Mouse (Mus musculus): Measurements from ENCODE around the gene Phf13. TPM values are rescaled to one million over a fixed set of nuclear protein-coding genes. Genes with fewer than 3 reads are reported as not detected.

The Phf13 gene
- polyA plus RNA-seq, 1 experiment from 2014 or later, result 30.1 TPM

- Histone ChIP-seq H3K36me3 (ENCODE audit: control insufficient read depth, insufficient read depth, low read length) (peaks cover 63% of the 10 kb centered on the region), H3K4me3 (ENCODE audit: low read length) (no peak overlapping the region), H3K9ac (ENCODE audit: low read depth, low read length) (no peak overlapping the region), H3K4me1 (ENCODE audit: control insufficient read depth, insufficient read depth, low read length) (peaks cover 14% of the 10 kb centered on the region; the same call in 1 of the 2 replicates), H3K27me3 (ENCODE audit: control insufficient read depth, insufficient read depth, low read length) (no peaks in the 10 kb centered on the region), H3K9me3 (ENCODE audit: control insufficient read depth, low read length) (no peaks in the 10 kb centered on the region), H3K27ac (ENCODE audit: low read depth, low read length) (no peak overlapping the region), H3K4me2 (replicated peaks; ENCODE audit: low read depth, low read length) (no peak overlapping the region)
- ATAC-seq (ENCODE audit: low FRiP score, low TSS enrichment), result no peak
- 68% methylated on average over 10 of the region's 10 CpGs for WGBS
Measured at GRCm38 (mm10) chr4:151972221-151972967, 23.7 kb downstream of the Phf13 start.

GRCm38 (mm10) chr4:151968204-151968921, 27.7 kb downstream of the Phf13 start:
- no peaks in the 10 kb centered on the region for H3K9me3 ChIP-seq (ENCODE audit: control insufficient read depth, low read length)
- no peaks in the 10 kb centered on the region for H3K27me3 ChIP-seq (ENCODE audit: control insufficient read depth, insufficient read depth, low read length)
- no peak overlapping the region for H3K9ac ChIP-seq (ENCODE audit: low read depth, low read length)
- WGBS, result 52% methylated on average over 26 of the region's 26 CpGs
- H3K4me1 ChIP-seq (ENCODE audit: control insufficient read depth, insufficient read depth, low read length), result peaks cover 14% of the 10 kb centered on the region; the same call in 1 of the 2 replicates
- H3K27ac ChIP-seq (ENCODE audit: low read depth, low read length), result peak overlapping the region; percentile 77
- peak; percentile 61; the same call in 1 of the 2 replicates for ATAC-seq (ENCODE audit: low FRiP score, low TSS enrichment)
- no peak overlapping the region for H3K4me2 ChIP-seq (replicated peaks; ENCODE audit: low read depth, low read length)
- no peak overlapping the region for H3K4me3 ChIP-seq (ENCODE audit: low read length)
- peaks cover 46% of the 10 kb centered on the region for H3K36me3 ChIP-seq (ENCODE audit: control insufficient read depth, insufficient read depth, low read length)

- no peak overlapping the region for H3K9ac ChIP-seq (ENCODE audit: low read depth, low read length)
- no peak overlapping the region for H3K4me3 ChIP-seq (ENCODE audit: low read length)
- H3K4me2 ChIP-seq (replicated peaks; ENCODE audit: low read depth, low read length), result no peak overlapping the region
- H3K27ac ChIP-seq (ENCODE audit: low read depth, low read length), result no peak overlapping the region
- no peaks in the 10 kb centered on the region for H3K9me3 ChIP-seq (ENCODE audit: control insufficient read depth, low read length)
- no peak for ATAC-seq (ENCODE audit: low FRiP score, low TSS enrichment)
- no peaks in the 10 kb centered on the region for H3K4me1 ChIP-seq (ENCODE audit: control insufficient read depth, insufficient read depth, low read length)
- 73% methylated on average over 3 of the region's 3 CpGs for whole genome bisulfite sequencing
- H3K36me3 ChIP-seq (ENCODE audit: control insufficient read depth, insufficient read depth, low read length), result peaks cover 54% of the 10 kb centered on the region
- no peaks in the 10 kb centered on the region for H3K27me3 ChIP-seq (ENCODE audit: control insufficient read depth, insufficient read depth, low read length)
Measured at GRCm38 (mm10) chr4:151962817-151963216, 33.2 kb downstream of the Phf13 start.

- 74% methylated on average over 3 of the region's 3 CpGs for WGBS
- Histone ChIP-seq H3K9ac (ENCODE audit: low read depth, low read length) (no peak overlapping the region), H3K9me3 (ENCODE audit: control insufficient read depth, low read length) (no peaks in the 10 kb centered on the region), H3K4me3 (ENCODE audit: low read length) (no peak overlapping the region), H3K27me3 (ENCODE audit: control insufficient read depth, insufficient read depth, low read length) (no peaks in the 10 kb centered on the region), H3K4me2 (replicated peaks; ENCODE audit: low read depth, low read length) (no peak overlapping the region), H3K27ac (ENCODE audit: low read depth, low read length) (no peak overlapping the region), H3K4me1 (ENCODE audit: control insufficient read depth, insufficient read depth, low read length) (no peaks in the 10 kb centered on the region), H3K36me3 (ENCODE audit: control insufficient read depth, insufficient read depth, low read length) (peaks cover 73% of the 10 kb centered on the region)
- ATAC-seq (ENCODE audit: low FRiP score, low TSS enrichment), result 0 out of 2 replicates have a peak, but pooled peaks have one; percentile 36
Measured at GRCm38 (mm10) chr4:151960513-151960854, 35.6 kb downstream of the Phf13 start.

- WGBS, result 91% methylated on average over 11 of the region's 11 CpGs
- ATAC-seq (ENCODE audit: low FRiP score, low TSS enrichment), result no peak
- Histone ChIP-seq H3K9ac (ENCODE audit: low read depth, low read length) (no peak overlapping the region), H3K9me3 (ENCODE audit: control insufficient read depth, low read length) (no peaks in the 10 kb centered on the region), H3K27me3 (ENCODE audit: control insufficient read depth, insufficient read depth, low read length) (no peaks in the 10 kb centered on the region), H3K4me1 (ENCODE audit: control insufficient read depth, insufficient read depth, low read length) (no peaks in the 10 kb centered on the region), H3K27ac (ENCODE audit: low read depth, low read length) (no peak overlapping the region), H3K36me3 (ENCODE audit: control insufficient read depth, insufficient read depth, low read length) (peaks cover 72% of the 10 kb centered on the region), H3K4me2 (replicated peaks; ENCODE audit: low read depth, low read length) (no peak overlapping the region), H3K4me3 (ENCODE audit: low read length) (no peak overlapping the region)
Measured at GRCm38 (mm10) chr4:151959849-151960512, 36.1 kb downstream of the Phf13 start.

- no peaks in the 10 kb centered on the region for H3K27me3 ChIP-seq (ENCODE audit: control insufficient read depth, insufficient read depth, low read length)
- H3K4me2 ChIP-seq (replicated peaks; ENCODE audit: low read depth, low read length), result no peak overlapping the region
- ATAC-seq (ENCODE audit: low FRiP score, low TSS enrichment), result no peak
- no peaks in the 10 kb centered on the region for H3K9me3 ChIP-seq (ENCODE audit: control insufficient read depth, low read length)
- no peaks in the 10 kb centered on the region for H3K4me1 ChIP-seq (ENCODE audit: control insufficient read depth, insufficient read depth, low read length)
- 61% methylated on average over 9 of the region's 9 CpGs for whole genome bisulfite sequencing
- no peak overlapping the region for H3K4me3 ChIP-seq (ENCODE audit: low read length)
- no peak overlapping the region for H3K27ac ChIP-seq (ENCODE audit: low read depth, low read length)
- peaks cover 76% of the 10 kb centered on the region for H3K36me3 ChIP-seq (ENCODE audit: control insufficient read depth, insufficient read depth, low read length)
- no peak overlapping the region for H3K9ac ChIP-seq (ENCODE audit: low read depth, low read length)
Measured at GRCm38 (mm10) chr4:151957584-151958315, 38.3 kb downstream of the Phf13 start.

- no peaks in the 10 kb centered on the region for H3K9me3 ChIP-seq (ENCODE audit: control insufficient read depth, low read length)
- 86% methylated on average over 1 of the region's 1 CpGs for WGBS
- no peak overlapping the region for H3K9ac ChIP-seq (ENCODE audit: low read depth, low read length)
- peaks cover 84% of the 10 kb centered on the region for H3K36me3 ChIP-seq (ENCODE audit: control insufficient read depth, insufficient read depth, low read length)
- H3K27ac ChIP-seq (ENCODE audit: low read depth, low read length), result no peak overlapping the region
- no peak for ATAC-seq (ENCODE audit: low FRiP score, low TSS enrichment)
- H3K4me3 ChIP-seq (ENCODE audit: low read length), result no peak overlapping the region
- no peak overlapping the region for H3K4me2 ChIP-seq (replicated peaks; ENCODE audit: low read depth, low read length)
- H3K4me1 ChIP-seq (ENCODE audit: control insufficient read depth, insufficient read depth, low read length), result no peaks in the 10 kb centered on the region
- H3K27me3 ChIP-seq (ENCODE audit: control insufficient read depth, insufficient read depth, low read length), result no peaks in the 10 kb centered on the region
Measured at GRCm38 (mm10) chr4:151955791-151956190, 40.3 kb downstream of the Phf13 start.

- Histone ChIP-seq H3K9me3 (ENCODE audit: control insufficient read depth, low read length) (no peaks in the 10 kb centered on the region), H3K27me3 (ENCODE audit: control insufficient read depth, insufficient read depth, low read length) (no peaks in the 10 kb centered on the region), H3K4me1 (ENCODE audit: control insufficient read depth, insufficient read depth, low read length) (no peaks in the 10 kb centered on the region), H3K4me3 (ENCODE audit: low read length) (no peak overlapping the region), H3K4me2 (replicated peaks; ENCODE audit: low read depth, low read length) (no peak overlapping the region), H3K36me3 (ENCODE audit: control insufficient read depth, insufficient read depth, low read length) (peaks cover 65% of the 10 kb centered on the region), H3K9ac (ENCODE audit: low read depth, low read length) (no peak overlapping the region), H3K27ac (ENCODE audit: low read depth, low read length) (no peak overlapping the region)
- WGBS, result 68% methylated on average over 6 of the region's 6 CpGs
- no peak for ATAC-seq (ENCODE audit: low FRiP score, low TSS enrichment)
Measured at GRCm38 (mm10) chr4:151953209-151953608, 42.8 kb downstream of the Phf13 start.
